Mouse (Mus musculus) ES-Bruce4 (cell line): ENCODE measurements at regions not wholly inside any gene's neighbourhood (a gene's known extent, or its start where the extent isn't known, plus 50 kb on each side); places are given as distances from the start of the nearest gene placed in this dataset.

Source experiments
- CTCF ChIP-seq: IDR thresholded peaks from one replicate; pipeline ENCODE4 v1.8.1; 2011; ENCODE audit warnings: low read depth, low read length
- EP300 ChIP-seq: IDR thresholded peaks from 2 replicates; pipeline ENCODE4 v1.6.1; 2011; ENCODE audit warnings: low read depth, low read length; ENCODE audit not compliant: insufficient read depth
- POLR2A ChIP-seq: IDR thresholded peaks from one replicate; pipeline ENCODE4 v1.8.1; 2011; ENCODE audit warnings: low read length; ENCODE audit not compliant: insufficient read depth

GRCm38 (mm10) chr6:4398599-4398980, 106.0 kb upstream of the Col1a2 start:
- TF ChIP-seq CTCF (no peak), EP300 (no peak), POLR2A (no peak)
